Mouse (Mus musculus) adrenal gland, postnatal 36 days (tissue): ENCODE measurements around the gene Brinp1. TPM values are rescaled to one million over a fixed set of nuclear protein-coding genes. Genes with fewer than 3 reads are reported as not detected.
"Not testable (repeated sequence)": the region's sequence is repeated elsewhere in the genome, so short reads cannot be mapped to it uniquely, and the experiment has no call there.

Experiments
- DNase-seq, 2 experiments: peaks; one replicate each; pipeline ENCODE4 v3.0.0; 2021; ENCODE audit warnings: mixed read lengths in 1 of 2
- total RNA-seq, 2 experiments: library from RNA; stranded (reverse); gene quantifications; 2 replicates each; pipeline ENCODE4 v1.2.3; 2021

The Brinp1 gene
- total RNA-seq, 2 experiments from 2014 or later, result 0.86 to 1.3 TPM

DNA sequence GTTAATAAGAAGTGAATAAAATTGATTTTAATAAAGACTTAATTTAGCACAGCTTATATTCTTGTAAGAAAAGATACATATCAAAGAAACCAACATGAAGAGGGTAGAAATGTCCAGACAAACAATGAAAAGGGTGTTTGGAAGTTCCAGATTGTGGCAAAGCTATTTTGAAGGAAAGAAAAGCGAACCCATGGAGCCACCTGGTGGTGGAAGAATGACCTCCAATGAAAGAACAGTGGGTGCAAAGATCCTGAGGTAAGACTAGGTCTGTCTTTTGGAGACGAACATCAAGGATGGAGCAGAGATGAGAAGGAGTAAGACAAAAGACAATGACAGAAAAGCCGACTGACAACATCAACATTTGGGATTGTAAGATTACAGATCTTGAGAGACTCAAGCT is 108.2 kb downstream of the Brinp1 start:
- peak in 1 of 2 experiments; percentile 30 for DNase-seq

DNA sequence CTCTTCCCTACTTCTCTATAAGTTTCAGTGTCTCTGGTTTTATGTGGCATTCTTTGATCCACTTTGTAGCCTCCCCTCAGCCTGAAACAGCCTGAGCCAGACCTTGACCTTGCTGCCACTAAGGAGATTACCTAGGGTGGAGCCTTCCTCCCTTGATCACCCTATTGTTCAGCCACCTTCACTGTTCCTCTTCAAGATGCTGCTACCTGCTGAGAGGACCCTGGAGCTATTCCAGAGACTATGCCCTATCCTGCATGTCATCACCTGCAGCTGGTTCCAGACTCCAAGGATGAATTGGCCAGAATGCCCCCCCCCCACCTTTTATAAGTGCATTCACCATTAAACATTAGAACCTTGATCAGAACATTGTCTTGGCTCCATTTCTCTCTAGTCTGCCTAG is 140.2 kb downstream of the Brinp1 start:
- not testable (repeated sequence) for DNase-seq

DNA sequence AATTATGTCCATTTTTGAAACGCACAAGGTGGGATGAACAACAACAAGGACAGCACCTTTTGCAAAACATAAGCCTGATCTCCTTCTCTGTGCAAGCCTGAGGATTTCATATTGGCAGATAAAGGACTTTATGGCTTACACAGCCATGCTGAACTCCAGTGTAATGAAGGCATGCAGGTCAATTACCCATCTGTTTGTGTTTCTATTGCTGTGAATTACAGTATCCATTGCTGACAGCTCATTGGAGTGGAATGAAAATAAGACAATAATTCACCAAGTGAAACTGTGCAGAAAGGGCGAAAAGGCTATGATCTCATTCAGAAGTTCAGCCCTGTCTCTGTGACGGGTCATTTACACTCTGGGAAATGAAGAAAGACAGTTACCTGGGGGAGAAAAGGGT is 147.7 kb downstream of the Brinp1 start:
- no peak for DNase-seq

DNA sequence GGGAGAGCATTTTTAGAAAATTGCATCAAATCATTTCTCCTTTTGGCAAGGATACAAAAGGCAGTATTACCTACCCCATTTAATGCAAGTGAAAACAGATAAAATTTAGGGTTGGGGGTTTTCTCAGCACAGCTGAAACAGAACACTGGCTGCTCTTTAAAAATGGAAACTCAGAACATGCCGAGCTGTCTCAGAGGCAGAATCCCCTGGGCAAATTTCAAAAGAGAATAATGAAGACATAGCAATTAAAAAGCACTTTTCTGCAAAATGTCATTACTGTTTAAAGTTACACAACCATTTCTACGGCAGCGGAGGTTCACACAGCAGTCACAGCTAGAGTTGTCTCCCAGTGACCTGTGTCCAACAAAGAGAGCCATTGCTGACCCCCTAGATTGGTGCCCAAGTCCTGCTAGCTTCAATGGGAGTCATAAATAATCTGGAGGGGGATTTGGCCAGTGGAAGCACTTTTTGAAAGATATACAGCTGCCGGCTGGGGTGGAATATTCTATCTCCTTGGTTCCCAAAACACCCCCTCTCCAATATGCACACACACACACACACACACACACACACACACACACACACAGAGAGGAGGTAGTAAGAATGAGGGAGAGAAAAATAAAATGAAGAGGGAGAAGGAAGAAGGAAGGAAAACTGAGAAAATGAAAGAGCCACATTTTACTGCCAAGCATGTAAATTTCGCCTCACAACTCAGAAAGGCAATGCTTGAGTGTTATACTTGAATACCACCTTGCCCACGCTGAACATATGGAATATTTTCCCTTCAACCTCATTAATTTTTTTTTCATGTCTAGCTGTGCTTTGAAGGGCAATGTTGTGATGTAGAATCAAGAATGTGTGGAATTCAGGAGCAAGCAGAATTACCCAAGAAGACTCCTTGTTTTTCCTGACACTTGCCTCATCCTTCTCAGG is 152.0 kb downstream of the Brinp1 start:
- DNase-seq, result no peak

DNA sequence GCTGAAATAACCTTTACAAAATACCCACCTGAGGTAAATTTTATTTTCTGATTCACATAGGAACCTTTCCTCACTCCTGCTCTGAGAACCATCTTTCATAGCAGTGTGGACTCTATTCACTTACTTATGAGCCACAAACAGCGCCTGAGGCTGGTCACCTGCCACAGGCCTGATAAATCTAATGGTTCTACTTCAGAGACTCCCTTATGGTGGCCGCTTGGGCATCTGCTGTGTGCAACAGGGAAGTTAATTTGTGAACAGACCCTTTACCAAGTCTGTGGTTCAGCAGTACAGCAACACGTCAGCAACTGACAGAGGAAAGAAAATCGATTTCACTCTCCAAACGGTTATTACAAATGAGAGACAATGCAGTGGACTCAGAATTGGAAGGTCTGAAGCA is 164.2 kb downstream of the Brinp1 start:
- no peak for DNase-seq

DNA sequence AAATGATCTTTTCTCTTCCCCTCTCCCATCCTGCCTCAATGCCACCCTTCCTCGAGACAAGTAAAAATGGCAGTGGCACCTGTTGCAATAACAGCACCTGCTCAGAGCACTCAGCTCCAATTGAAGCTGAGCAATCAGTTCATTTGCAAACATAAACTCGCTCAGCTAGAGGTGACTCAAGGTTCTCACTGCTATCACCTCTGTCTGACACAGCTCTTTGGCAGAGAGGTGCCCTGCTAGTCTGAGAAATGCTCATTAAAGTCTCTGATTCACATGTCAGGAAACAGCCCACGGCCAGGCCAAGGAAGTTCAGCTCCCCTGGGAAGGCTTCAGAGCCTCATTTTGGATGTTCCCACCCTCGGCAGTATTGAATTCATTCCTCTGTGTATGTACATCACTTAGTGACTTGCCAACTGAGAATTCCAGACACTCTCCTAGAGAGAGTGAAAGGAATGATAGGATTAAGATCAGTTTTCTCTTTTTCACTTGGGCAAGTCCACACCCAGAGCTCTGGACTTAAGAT is 165.7 kb downstream of the Brinp1 start:
- no peak for DNase-seq

DNA sequence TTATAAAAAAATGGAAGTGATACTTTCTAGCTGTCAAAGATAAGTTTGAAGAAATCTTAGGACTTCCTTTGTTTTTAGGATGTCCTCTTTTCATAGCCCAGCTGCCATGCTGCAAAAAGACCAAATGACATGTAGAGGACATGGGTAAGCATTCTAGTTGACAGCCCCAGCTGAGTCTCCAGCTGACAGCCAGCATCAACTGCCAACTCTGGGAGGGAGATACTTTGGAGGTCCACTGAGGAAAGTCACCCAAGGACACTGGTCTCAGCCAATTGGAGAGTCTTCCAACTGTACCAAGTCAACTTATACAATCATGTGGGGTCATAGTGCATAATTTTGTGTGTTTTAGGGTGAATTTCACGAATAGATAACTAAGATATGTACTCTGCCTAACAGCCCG is 166.6 kb downstream of the Brinp1 start:
- DNase-seq, result no peak

DNA sequence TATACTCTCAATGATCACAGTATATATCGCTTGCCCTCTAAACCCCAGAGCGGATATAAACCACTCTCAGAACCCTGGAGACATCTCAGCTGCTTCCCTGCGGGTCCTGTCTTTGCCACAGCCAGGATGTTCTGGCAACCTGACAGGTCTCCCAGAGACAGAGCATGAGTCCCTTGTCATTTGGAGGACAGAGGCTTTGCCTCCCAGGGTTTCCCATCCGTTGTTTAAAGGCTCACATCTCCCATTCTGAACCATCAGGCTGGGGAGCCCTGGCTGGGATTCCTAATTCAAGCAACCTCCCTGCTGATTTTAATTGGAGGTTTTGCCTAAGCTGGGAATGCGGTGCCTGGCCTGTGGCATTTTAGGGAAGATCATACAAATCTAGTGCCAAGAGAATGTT is 185.9 kb downstream of the Brinp1 start:
- no peak for DNase-seq

DNA sequence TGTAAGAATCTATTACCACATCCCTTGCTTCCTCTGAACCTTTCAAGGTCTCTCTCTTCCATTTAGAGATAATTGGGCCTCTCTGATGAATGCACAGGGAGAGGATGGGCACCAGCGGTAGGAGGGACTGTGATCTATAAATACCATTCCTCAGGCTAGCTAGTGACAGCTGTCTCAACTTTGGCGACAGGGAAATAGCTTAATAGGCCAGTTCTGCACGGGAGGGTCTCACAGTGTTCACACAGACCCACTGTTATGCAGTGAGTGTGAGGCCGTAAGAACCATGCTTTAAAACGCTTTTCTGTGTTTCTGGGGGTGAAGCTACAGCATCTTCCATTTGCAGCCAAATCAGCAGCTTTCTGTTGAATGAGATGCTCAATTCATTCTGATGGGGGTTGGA is 186.8 kb downstream of the Brinp1 start:
- no peak for DNase-seq

DNA sequence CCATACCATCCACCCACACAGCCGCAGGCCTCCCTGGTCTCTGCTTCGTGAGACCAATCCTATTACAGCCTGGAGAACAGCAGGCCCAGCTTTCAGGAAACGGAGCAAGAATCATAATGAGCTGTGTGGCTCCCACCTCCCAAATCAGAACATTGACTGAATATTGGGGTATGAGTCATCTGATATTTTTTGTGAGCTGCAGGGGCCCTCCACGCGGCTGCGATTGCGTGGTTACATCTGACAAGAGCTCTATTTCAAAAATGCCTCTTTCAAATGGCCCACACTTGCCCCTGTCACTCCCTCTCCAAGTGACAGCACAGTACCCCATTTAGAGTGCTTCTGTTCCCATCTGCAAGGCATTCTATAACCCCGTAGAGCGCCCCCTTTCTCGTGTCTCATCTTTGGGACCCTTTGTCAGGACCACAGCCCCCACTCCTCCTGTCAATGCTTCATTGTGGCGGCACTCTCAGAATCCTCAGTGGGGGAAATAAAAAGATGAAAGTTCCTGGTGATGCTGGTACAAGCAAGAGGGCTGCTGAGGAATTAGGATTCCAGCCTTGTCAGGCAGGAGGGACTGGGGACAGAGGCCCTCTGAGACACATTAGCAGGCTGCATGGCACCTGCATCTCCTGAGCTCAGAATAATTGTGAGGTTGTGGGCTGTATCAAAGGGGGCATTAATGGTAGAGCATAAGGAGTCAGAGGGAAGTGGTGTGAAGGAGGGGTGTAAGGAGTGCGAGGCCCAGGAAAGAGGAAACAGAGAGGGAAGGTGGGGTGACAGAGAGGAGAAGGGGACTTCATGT is 188.2 kb downstream of the Brinp1 start:
- no peak for DNase-seq

DNA sequence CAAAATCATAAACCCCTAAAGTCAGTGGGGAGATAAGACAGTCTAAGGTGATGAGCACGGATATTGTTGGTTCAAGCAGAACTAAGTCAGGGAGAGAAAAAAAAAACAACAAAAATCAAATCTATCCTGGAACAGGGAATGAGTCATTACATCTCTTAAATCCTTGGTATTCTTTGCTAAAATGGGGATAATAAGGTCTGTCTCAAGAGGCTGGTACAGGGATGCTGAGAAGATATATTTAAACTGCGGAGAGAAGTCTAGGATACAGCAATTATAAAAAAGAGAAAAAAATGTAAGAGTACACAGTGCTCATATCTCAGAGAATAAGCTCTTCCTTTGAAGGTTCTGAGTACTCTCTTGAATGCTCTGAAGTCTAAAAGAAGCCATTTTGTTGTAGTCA is 189.3 kb downstream of the Brinp1 start:
- DNase-seq, result no peak

DNA sequence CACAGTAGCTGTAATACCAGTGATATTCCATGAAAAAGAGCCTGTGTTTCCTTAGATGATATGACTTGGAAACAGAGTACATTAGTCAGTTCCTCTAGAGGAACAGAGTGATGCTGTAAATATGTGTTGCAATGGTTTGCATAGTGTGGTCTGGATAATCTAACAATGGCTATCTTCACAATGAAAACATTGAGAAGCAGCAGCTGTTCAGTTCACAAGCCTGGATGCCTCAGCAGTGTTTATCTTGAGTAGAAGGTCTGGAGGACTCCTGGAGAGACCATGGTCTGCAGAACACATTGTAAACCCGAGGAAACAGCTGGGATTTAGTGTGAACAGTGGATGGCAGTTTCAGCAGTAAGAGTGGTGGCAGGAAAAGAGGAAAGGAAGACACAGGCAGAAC is 233.2 kb downstream of the Brinp1 start:
- DNase-seq, result no peak
